Mouse (Mus musculus): Measurements from ENCODE around the gene Fry. TPM values are rescaled to one million over a fixed set of nuclear protein-coding genes. Genes with fewer than 3 reads are reported as not detected.
"Not testable (repeated sequence)": the region's sequence is repeated elsewhere in the genome, so short reads cannot be mapped to it uniquely, and the experiment has no call there.

Gene Fry
- total RNA-seq, 1 experiment from 2014 or later: 51.4 TPM

DNA sequence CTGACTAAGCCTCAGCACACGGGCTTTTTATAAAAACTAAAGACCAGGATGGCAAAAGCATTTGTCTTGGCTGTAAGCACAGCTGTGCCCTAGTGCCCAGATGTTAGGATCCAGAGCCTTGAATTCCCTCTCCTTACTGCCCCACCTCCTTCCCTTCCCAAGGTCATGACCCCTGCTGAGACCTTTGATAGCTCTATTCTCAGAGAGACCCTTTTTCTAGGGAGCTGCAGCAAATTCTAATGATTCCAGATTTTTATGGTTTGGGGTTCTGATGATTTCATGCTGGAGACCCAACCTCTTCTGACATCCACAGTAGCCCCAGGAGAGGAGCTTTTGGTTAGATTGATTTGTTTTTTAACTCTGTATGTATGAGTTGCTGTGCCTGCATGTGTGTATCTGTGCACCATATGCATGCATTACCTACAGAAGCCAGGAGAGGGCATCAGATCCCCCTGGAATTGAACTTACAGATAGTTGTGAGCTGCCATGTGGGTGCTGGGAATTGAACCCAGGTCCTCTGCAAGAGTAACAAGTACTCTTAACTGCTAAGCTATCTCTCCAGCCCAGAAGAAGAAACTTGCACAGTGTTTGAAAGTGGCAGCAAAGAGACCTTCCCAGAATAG is 333.7 kb downstream of the Fry start:
- ATAC-seq (replicated peaks; ENCODE audit: insufficient number of reproducible peaks, low FRiP score, low TSS enrichment, poor library complexity, severe bottlenecking): no peak

- no peak for ATAC-seq (replicated peaks; ENCODE audit: insufficient number of reproducible peaks, low FRiP score, low TSS enrichment, poor library complexity, severe bottlenecking)
Measured at GRCm38 (mm10) chr5:150452671-150453070, 334.2 kb downstream of the Fry start.

DNA sequence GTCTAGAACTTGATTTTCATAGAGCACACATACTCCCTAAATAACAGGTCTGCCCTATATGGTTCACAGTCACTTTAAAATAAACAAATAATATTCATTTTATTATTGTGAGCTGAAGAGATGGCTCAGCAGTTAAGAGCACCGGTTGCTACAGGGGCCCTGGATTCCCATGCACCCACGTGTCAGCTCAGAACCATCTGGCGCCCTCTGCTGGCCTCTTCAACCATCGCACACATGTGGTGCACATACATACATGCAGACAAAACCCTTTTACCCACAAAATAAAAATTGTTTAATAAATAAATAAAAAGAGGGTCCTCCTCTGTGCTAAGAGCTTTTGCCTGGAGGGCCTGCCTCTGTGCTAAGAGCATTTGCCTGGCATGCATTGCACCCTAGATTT is 335.0 kb downstream of the Fry start:
- no peak for ATAC-seq (replicated peaks; ENCODE audit: insufficient number of reproducible peaks, low FRiP score, low TSS enrichment, poor library complexity, severe bottlenecking)

DNA sequence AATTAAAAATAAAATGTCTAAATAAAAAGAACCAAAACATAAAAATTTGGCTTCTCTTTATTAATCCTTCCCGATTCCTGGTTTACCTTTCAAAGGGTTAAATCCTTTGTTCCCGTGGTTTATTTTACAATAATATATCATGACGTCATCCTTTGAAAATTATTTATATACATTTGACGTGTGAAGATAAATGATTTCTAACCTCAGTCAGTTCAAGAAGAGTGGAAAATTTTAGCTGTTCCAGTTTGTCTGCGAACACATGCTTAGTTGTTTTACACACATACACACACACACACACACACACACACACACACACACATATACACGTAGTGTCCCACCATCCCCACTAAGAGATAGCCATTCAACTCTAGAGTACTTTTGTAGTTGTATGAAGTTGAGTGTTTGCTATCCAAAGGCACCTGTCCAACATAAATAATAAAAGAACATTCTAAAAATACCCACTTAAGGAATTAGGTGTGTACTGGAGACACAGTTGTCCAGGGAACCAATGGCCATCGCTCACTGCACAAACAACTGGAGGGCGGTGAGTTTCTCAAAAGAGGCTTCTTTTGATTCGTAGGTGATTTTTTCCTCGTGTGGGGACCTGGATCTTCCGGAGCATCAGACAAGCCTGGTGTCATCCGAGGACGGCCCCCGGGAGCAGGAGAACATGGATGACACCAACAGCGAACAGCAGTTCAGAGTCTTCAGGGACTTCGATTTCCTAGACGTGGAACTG is 338.9 kb downstream of the Fry start:
- ATAC-seq (replicated peaks; ENCODE audit: insufficient number of reproducible peaks, low FRiP score, low TSS enrichment, poor library complexity, severe bottlenecking): no peak

- no peak for ATAC-seq (replicated peaks; ENCODE audit: insufficient number of reproducible peaks, low FRiP score, low TSS enrichment, poor library complexity, severe bottlenecking)
Measured at GRCm38 (mm10) chr5:150457904-150458739, 339.7 kb downstream of the Fry start.

DNA sequence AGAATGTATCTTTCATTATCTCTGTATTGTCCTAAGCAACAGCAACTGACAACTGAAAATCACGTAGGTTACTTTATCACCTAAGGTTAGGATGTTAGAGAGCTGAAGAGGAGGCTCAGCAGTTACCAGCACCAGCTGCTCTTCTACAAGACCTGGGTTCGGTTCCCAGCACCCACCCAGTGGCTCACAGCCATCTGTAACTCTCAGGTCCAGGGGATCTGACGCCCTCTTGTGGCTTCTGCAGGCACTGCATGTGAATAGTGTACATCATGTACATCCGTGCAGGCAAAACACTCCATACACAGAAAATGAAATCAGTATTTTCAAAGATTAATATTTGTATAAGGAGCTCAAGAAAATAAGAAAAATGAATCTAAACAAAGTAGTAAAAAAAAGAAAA is 341.4 kb downstream of the Fry start:
- no peak for ATAC-seq (replicated peaks; ENCODE audit: insufficient number of reproducible peaks, low FRiP score, low TSS enrichment, poor library complexity, severe bottlenecking)

- no peak for ATAC-seq (replicated peaks; ENCODE audit: insufficient number of reproducible peaks, low FRiP score, low TSS enrichment, poor library complexity, severe bottlenecking)
Measured at GRCm38 (mm10) chr5:150464721-150465120, 346.3 kb downstream of the Fry start.

GRCm38 (mm10) chr5:150465218-150465617 is 346.8 kb downstream of the Fry start:
- no peak for ATAC-seq (replicated peaks; ENCODE audit: insufficient number of reproducible peaks, low FRiP score, low TSS enrichment, poor library complexity, severe bottlenecking)

- no peak for ATAC-seq (replicated peaks; ENCODE audit: insufficient number of reproducible peaks, low FRiP score, low TSS enrichment, poor library complexity, severe bottlenecking)
Measured at GRCm38 (mm10) chr5:150466132-150466531, 347.7 kb downstream of the Fry start.

DNA sequence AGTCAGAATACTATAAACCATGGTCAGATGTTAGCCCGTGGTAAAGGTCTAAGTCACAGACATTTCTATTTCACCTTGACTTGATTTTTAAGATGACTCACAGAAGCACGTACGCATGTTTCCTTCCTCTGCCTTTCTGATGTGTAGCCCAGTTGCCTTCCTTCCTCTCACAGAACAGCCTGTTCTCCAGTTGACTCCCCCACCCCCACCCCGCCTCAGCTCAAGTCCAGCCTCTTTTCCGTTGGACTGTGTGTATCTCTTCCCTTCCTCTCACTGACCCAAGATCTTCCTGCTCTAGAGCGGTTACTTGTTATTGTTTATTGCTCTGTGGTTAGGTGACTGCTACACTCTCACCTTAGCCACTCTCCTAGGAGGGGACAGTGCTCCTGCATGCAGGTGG is 350.0 kb downstream of the Fry start:
- no peak for ATAC-seq (replicated peaks; ENCODE audit: insufficient number of reproducible peaks, low FRiP score, low TSS enrichment, poor library complexity, severe bottlenecking)

DNA sequence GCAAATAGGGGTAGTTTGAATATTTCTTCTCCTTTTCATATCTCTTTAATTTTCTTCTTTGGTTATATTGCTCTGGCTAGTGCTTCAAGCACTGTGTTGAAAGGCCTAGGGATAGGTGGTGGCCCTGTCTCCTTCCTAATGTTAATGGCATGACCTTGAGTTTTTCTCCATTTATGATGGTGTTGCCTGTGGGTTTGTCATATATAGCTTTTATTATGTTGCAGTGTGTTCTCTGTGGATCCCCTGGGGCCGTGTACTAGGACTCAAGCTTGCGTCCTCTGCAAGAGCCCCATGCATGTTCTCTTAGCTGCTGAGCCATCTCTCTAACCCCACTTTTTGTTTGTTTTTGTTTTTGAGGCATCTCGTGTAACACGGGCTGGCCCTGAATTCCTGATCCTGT is 358.9 kb downstream of the Fry start:
- ATAC-seq (replicated peaks; ENCODE audit: insufficient number of reproducible peaks, low FRiP score, low TSS enrichment, poor library complexity, severe bottlenecking): no peak

GRCm38 (mm10) chr5:150478612-150479011 is 360.2 kb downstream of the Fry start:
- ATAC-seq (replicated peaks; ENCODE audit: insufficient number of reproducible peaks, low FRiP score, low TSS enrichment, poor library complexity, severe bottlenecking): no peak

DNA sequence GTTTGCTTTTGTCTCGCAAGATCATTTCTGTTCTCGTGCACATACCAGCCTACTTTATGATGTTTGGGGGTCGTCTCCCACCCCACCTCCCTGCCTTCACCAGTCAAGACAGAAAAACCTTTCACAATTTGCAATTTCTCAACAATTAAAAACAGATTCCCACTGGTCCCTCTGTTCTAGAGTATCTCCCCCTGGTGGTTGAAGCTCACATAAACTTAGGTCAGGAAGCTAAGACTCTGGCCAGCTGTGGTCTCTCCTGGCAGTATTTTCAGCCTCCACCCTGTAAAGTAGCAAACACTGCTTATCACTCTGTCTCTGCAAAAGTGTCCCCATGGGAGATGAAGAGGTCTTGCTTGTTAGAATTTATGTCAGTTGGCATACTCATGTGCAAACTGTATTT is 366.8 kb downstream of the Fry start:
- no peak for ATAC-seq (replicated peaks; ENCODE audit: insufficient number of reproducible peaks, low FRiP score, low TSS enrichment, poor library complexity, severe bottlenecking)

GRCm38 (mm10) chr5:150490285-150490684 is 371.8 kb downstream of the Fry start:
- ATAC-seq (replicated peaks; ENCODE audit: insufficient number of reproducible peaks, low FRiP score, low TSS enrichment, poor library complexity, severe bottlenecking): no peak

GRCm38 (mm10) chr5:150490821-150491220 is 372.4 kb downstream of the Fry start:
- ATAC-seq (replicated peaks; ENCODE audit: insufficient number of reproducible peaks, low FRiP score, low TSS enrichment, poor library complexity, severe bottlenecking): no peak

GRCm38 (mm10) chr5:150491573-150492173 is 373.2 kb downstream of the Fry start:
- ATAC-seq (replicated peaks; ENCODE audit: insufficient number of reproducible peaks, low FRiP score, low TSS enrichment, poor library complexity, severe bottlenecking): not testable (repeated sequence)

DNA sequence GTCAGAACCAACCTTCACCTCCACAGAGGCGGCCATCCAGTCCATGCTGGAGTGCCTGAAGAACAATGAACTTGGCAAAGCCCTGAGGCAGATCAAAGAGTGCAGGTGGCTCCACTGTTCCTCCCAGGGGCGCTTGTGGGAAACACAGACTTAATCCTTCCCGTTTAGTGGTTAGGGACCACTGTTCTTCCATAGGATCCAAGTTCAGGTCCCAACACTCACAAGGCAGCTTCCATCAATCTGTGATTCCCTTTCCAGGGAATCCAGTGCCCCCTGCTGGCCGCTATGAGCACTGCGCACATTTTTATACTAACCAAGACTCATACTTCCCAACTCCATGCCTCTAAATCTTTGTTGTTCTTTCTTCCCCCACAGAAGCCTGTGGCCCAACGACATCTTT is 377.3 kb downstream of the Fry start:
- ATAC-seq (replicated peaks; ENCODE audit: insufficient number of reproducible peaks, low FRiP score, low TSS enrichment, poor library complexity, severe bottlenecking): peak; percentile 66; the same call in 1 of the 2 replicates

GRCm38 (mm10) chr5:150510451-150511225 is 392.2 kb downstream of the Fry start:
- ATAC-seq (replicated peaks; ENCODE audit: insufficient number of reproducible peaks, low FRiP score, low TSS enrichment, poor library complexity, severe bottlenecking): no peak

- ATAC-seq (replicated peaks; ENCODE audit: insufficient number of reproducible peaks, low FRiP score, low TSS enrichment, poor library complexity, severe bottlenecking): no peak
Measured at GRCm38 (mm10) chr5:150513264-150513663, 394.8 kb downstream of the Fry start.

Measured in monocyte, adult 5-6 weeks (primary cell).